Mouse (Mus musculus) cerebellum, adult 8-10 months (tissue): Measurements from ENCODE around the gene Vmn1r175.
"Not testable (repeated sequence)": the region's sequence is repeated elsewhere in the genome, so short reads cannot be mapped to it uniquely, and the experiment has no call there.

Experiments used
- DNase-seq: peaks from one replicate; pipeline ENCODE4 v3.0.0; 2022

Vmn1r175 gene

DNA sequence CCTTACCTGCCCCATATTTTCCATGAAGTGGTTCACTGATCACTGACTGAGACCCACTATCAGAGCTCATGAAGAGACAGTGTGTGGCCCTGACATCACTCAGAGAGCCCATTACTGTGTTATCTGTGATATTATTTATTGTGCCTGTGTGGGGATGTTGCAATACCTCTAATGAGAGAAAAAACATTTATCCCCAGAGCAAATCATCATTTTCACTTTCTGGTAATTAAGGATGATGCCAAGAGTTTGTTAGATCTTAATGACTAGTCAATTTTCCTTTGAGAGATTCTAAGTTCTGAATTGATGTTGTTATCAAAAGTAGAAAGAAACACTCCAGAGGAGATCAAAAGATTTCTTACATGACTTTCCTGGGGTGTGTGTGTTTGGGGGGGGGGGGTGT, at the start of gene Vmn1r175:
TSS of gene Vmn1r175 (minus strand) at position 101 of the 400 bp plus-strand sequence.
- DNase-seq, result not testable (repeated sequence)

DNA sequence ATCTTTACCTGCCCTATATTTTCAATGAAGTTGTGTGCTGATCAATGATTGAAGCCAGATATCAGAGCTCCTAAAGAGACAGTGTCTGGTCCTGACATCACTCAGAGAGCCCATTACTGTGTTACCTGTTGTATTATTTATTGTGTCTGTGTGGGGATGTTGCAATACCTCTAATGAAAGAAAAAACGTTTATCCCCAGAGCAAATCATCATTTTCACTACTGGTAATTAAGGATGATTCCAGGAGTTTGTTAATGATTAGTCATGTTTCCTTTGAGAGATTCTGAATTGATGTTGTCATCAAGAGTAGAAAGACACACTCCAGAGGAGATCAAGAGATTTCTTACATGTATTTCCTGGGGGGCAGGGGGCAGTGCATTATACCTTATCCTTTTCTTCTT, 26.8 kb upstream of the Vmn1r175 start, which contains the start of gene Vmn1r176:
TSS of gene Vmn1r176 (minus strand) at position 101 of the 400 bp plus-strand sequence.
- not testable (repeated sequence) for DNase-seq

DNA sequence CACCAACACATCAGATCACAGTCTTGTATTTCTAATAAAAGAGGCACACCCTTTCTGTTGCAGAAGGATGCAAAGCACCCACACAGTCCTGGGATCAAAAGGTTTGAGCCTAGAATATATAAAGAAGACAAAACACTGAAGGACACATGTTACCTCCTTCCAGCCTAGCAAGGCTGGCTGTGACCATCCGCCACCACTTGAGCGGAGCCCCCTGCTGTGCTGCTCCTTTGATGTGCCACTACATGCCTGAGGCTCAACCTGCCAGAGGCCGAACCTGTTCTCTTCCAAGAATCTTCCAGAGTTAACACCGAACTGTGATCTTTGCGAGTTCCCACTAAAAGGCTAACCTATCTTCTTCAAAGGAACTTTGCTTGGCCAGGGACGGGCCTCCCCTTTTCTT, 25.9 kb downstream of the Vmn1r175 start:
- DNase-seq, result no peak
